Mouse (Mus musculus): ENCODE results near the gene Anks3. TPM values are rescaled to one million over a fixed set of nuclear protein-coding genes. Genes with fewer than 3 reads are reported as not detected.

Gene Anks3
- polyA plus RNA-seq, 1 experiment from 2014 or later = 21.6 TPM

- Histone ChIP-seq H3K4me2 (replicated peaks; ENCODE audit: low read depth) (peak overlapping the region; percentile 94), H3K9ac (ENCODE audit: low read length) (peak overlapping the region; percentile 94), H3K4me3 (ENCODE audit: low read depth, low read length) (peak overlapping the region; percentile 94), H3K27me3 (ENCODE audit: control insufficient read depth, insufficient read depth, low read length) (no peaks in the 10 kb centered on the region), H3K27ac (replicated peaks) (peak overlapping the region; percentile 88), H3K9me3 (ENCODE audit: control insufficient read depth, low read length) (no peaks in the 10 kb centered on the region), H3K4me1 (replicated peaks; ENCODE audit: control insufficient read depth, insufficient read depth) (peaks cover 8% of the 10 kb centered on the region; the same call in 1 of the 2 replicates), H3K36me3 (ENCODE audit: control insufficient read depth, insufficient read depth, low read length) (peaks cover 36% of the 10 kb centered on the region)
- TF ChIP-seq CTCF (IDR thresholded peaks at IDR 0.05; ENCODE audit: low read depth) (no peak; the same call in 1 of the 2 replicates), EP300 (optimal IDR thresholded peaks at IDR 0.05) (no peak)
- under 1% methylated on average over 28 of the region's 28 CpGs for WGBS
- peak; percentile 96 for DNase-seq (ENCODE audit: low spot score)
- peak; percentile 92 for ATAC-seq (ENCODE audit: low FRiP score, low TSS enrichment)
Observed at GRCm38 (mm10) chr16:4938989-4939388, 25.0 kb downstream of the Anks3 start.

- Histone ChIP-seq H3K4me1 (replicated peaks; ENCODE audit: control insufficient read depth, insufficient read depth) (peaks cover 8% of the 10 kb centered on the region; the same call in 1 of the 2 replicates), H3K4me2 (replicated peaks; ENCODE audit: low read depth) (peak within 1 kb of the TSS; percentile 94), H3K9ac (ENCODE audit: low read length) (peak within 1 kb of the TSS; percentile 94), H3K36me3 (ENCODE audit: control insufficient read depth, insufficient read depth, low read length) (peaks cover 35% of the 10 kb centered on the region), H3K9me3 (ENCODE audit: control insufficient read depth, low read length) (no peaks in the 10 kb centered on the region), H3K27ac (replicated peaks) (peak within 1 kb of the TSS; percentile 88), H3K4me3 (ENCODE audit: low read depth, low read length) (peak within 1 kb of the TSS; percentile 94), H3K27me3 (ENCODE audit: control insufficient read depth, insufficient read depth, low read length) (no peaks in the 10 kb centered on the region)
- 0% methylated on average over 2 of the region's 2 CpGs for WGBS
- DNase-seq (ENCODE audit: low spot score) (no peak), ATAC-seq (ENCODE audit: low FRiP score, low TSS enrichment) (no peak)
- no peak for TF ChIP-seq CTCF (IDR thresholded peaks at IDR 0.05; ENCODE audit: low read depth)
- no peak for TF ChIP-seq EP300 (optimal IDR thresholded peaks at IDR 0.05)
Observed at GRCm38 (mm10) chr16:4938461-4938860, 25.5 kb downstream of the Anks3 start, which contains the start of gene Nudt16l1. Gene Nudt16l1 (plus strand): TSS chr16:4938761.

GRCm38 (mm10) chr16:4937351-4938190 is 26.4 kb downstream of the Anks3 start:
- Histone ChIP-seq H3K27ac (replicated peaks) (no peak overlapping the region), H3K4me1 (replicated peaks; ENCODE audit: control insufficient read depth, insufficient read depth) (peaks cover 8% of the 10 kb centered on the region; the same call in 1 of the 2 replicates), H3K4me2 (replicated peaks; ENCODE audit: low read depth) (no peak overlapping the region), H3K9ac (ENCODE audit: low read length) (no peak overlapping the region), H3K4me3 (ENCODE audit: low read depth, low read length) (no peak overlapping the region), H3K27me3 (ENCODE audit: control insufficient read depth, insufficient read depth, low read length) (no peaks in the 10 kb centered on the region), H3K36me3 (ENCODE audit: control insufficient read depth, insufficient read depth, low read length) (peaks cover 31% of the 10 kb centered on the region), H3K9me3 (ENCODE audit: control insufficient read depth, low read length) (no peaks in the 10 kb centered on the region)
- no peak for TF ChIP-seq EP300 (optimal IDR thresholded peaks at IDR 0.05)
- no peak for TF ChIP-seq CTCF (IDR thresholded peaks at IDR 0.05; ENCODE audit: low read depth)
- DNase-seq (ENCODE audit: low spot score) = no peak
- whole genome bisulfite sequencing = 86% methylated on average over 8 of the region's 8 CpGs
- no peak for ATAC-seq (ENCODE audit: low FRiP score, low TSS enrichment)

GRCm38 (mm10) chr16:4935931-4936703 is 27.9 kb downstream of the Anks3 start:
- Histone ChIP-seq H3K9ac (ENCODE audit: low read length) (no peak overlapping the region), H3K4me2 (replicated peaks; ENCODE audit: low read depth) (no peak overlapping the region), H3K9me3 (ENCODE audit: control insufficient read depth, low read length) (no peaks in the 10 kb centered on the region), H3K4me1 (replicated peaks; ENCODE audit: control insufficient read depth, insufficient read depth) (peaks cover 8% of the 10 kb centered on the region; the same call in 1 of the 2 replicates), H3K36me3 (ENCODE audit: control insufficient read depth, insufficient read depth, low read length) (peaks cover 32% of the 10 kb centered on the region), H3K27me3 (ENCODE audit: control insufficient read depth, insufficient read depth, low read length) (no peaks in the 10 kb centered on the region), H3K27ac (replicated peaks) (peak overlapping the region; percentile 83), H3K4me3 (ENCODE audit: low read depth, low read length) (no peak overlapping the region)
- no peak for ATAC-seq (ENCODE audit: low FRiP score, low TSS enrichment)
- DNase-seq (ENCODE audit: low spot score) = no peak
- TF ChIP-seq CTCF (IDR thresholded peaks at IDR 0.05; ENCODE audit: low read depth) (no peak), EP300 (optimal IDR thresholded peaks at IDR 0.05) (no peak)
- 73% methylated on average over 10 of the region's 10 CpGs for WGBS

- H3K9me3 ChIP-seq (ENCODE audit: control insufficient read depth, low read length) = no peaks in the 10 kb centered on the region
- H3K4me2 ChIP-seq (replicated peaks; ENCODE audit: low read depth) = no peak overlapping the region
- H3K9ac ChIP-seq (ENCODE audit: low read length) = no peak overlapping the region
- WGBS = 96% methylated on average over 31 of the region's 31 CpGs
- H3K36me3 ChIP-seq (ENCODE audit: control insufficient read depth, insufficient read depth, low read length) = peaks cover 37% of the 10 kb centered on the region
- H3K4me1 ChIP-seq (replicated peaks; ENCODE audit: control insufficient read depth, insufficient read depth) = peaks cover 8% of the 10 kb centered on the region; the same call in 1 of the 2 replicates
- H3K27ac ChIP-seq (replicated peaks) = peak overlapping the region; percentile 83
- TF ChIP-seq CTCF (IDR thresholded peaks at IDR 0.05; ENCODE audit: low read depth) (no peak), EP300 (optimal IDR thresholded peaks at IDR 0.05) (no peak)
- DNase-seq (ENCODE audit: low spot score) = no peak
- ATAC-seq (ENCODE audit: low FRiP score, low TSS enrichment) = no peak
- no peaks in the 10 kb centered on the region for H3K27me3 ChIP-seq (ENCODE audit: control insufficient read depth, insufficient read depth, low read length)
- no peak overlapping the region for H3K4me3 ChIP-seq (ENCODE audit: low read depth, low read length)
Observed at GRCm38 (mm10) chr16:4935430-4935829, 28.6 kb downstream of the Anks3 start.

All from stomach, postnatal 0 days (tissue).